Mouse (Mus musculus): Measurements from ENCODE around the gene Aqp3. TPM values are rescaled to one million over a fixed set of nuclear protein-coding genes. Genes with fewer than 3 reads are reported as not detected.

The Aqp3 gene
- polyA plus RNA-seq, 2 experiments = 36.6 to 56.2 TPM

DNA sequence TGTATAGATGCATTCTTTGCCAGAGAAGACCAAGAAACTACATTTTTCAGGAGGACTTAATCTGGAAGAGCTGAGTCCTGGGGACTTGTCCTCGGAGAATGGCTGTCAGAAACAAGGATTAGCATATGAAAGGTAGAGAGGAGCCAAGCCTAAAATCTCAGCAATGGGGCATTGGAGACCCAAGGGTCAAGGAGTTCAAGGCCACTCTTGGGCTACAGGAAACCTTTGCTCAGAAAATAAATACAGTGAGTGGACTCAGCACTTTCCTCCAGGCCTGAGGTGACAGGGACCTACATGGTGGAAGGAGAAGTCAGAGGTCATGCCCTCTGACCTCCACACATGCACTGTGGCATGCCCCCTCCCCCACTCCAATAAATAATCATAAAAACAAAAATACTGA, 3.0 kb upstream of the Aqp3 start:
- 74% methylated on average over 1 of the region's 1 CpGs for WGBS
- no peak overlapping the region for H3K27ac ChIP-seq (replicated peaks; ENCODE audit: low read depth, low read length)
- ATAC-seq (ENCODE audit: low FRiP score, low read depth) (no peak), DNase-seq (ENCODE audit: low spot score) (no peak)
- no peak overlapping the region for H3K4me3 ChIP-seq (replicated peaks; ENCODE audit: low read length)
- no peak overlapping the region for H3K9ac ChIP-seq (ENCODE audit: low read depth, low read length, severe bottlenecking)
- no peaks in the 10 kb centered on the region for H3K9me3 ChIP-seq (ENCODE audit: control insufficient read depth, low read length)
- H3K27me3 ChIP-seq (ENCODE audit: control insufficient read depth, insufficient read depth, low read length) = peaks cover 20% of the 10 kb centered on the region
- H3K4me2 ChIP-seq (replicated peaks; ENCODE audit: low read depth, low read length, severe bottlenecking) = no peak overlapping the region
- H3K4me1 ChIP-seq (ENCODE audit: control insufficient read depth, insufficient read depth, low read length) = peaks cover 10% of the 10 kb centered on the region; the same call in 1 of the 2 replicates
- no peak for TF ChIP-seq POLR2A (IDR thresholded peaks at IDR 0.05; ENCODE audit: borderline replicate concordance, extremely low read depth, insufficient read depth, insufficient read length)
- no peaks in the 10 kb centered on the region for H3K36me3 ChIP-seq (ENCODE audit: control insufficient read depth, insufficient read depth, low read length)

DNA sequence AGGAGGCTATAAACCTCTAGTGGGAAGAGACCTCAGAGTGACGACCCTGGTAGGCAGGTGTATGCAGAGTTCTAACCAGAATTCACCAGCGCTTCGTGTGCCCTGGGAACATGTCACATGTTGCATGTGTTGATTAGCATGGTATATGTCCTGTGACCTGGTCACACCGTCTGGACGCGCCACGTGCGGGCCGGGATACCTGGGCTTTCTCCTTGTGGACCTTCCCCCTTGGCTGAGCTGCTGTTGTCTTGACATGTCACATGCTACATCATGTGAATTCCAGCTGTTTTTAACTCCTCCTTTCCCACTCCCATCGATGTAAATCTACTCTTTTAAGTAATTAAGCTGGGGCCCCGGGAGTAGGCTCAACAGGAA, 581 bp upstream of the Aqp3 start:
- 17% methylated on average over 11 of the region's 11 CpGs for WGBS
- no peaks in the 10 kb centered on the region for H3K36me3 ChIP-seq (ENCODE audit: control insufficient read depth, insufficient read depth, low read length)
- H3K9me3 ChIP-seq (ENCODE audit: control insufficient read depth, low read length) = no peaks in the 10 kb centered on the region
- peaks cover 20% of the 10 kb centered on the region for H3K27me3 ChIP-seq (ENCODE audit: control insufficient read depth, insufficient read depth, low read length)
- H3K27ac ChIP-seq (replicated peaks; ENCODE audit: low read depth, low read length) = no peak overlapping the region
- peak overlapping the region; percentile 90 for H3K4me2 ChIP-seq (replicated peaks; ENCODE audit: low read depth, low read length, severe bottlenecking)
- H3K4me3 ChIP-seq (replicated peaks; ENCODE audit: low read length) = peak overlapping the region; percentile 39
- DNase-seq (ENCODE audit: low spot score) (no peak), ATAC-seq (ENCODE audit: low FRiP score, low read depth) (no peak)
- no peak for TF ChIP-seq POLR2A (IDR thresholded peaks at IDR 0.05; ENCODE audit: borderline replicate concordance, extremely low read depth, insufficient read depth, insufficient read length)
- no peak overlapping the region for H3K9ac ChIP-seq (ENCODE audit: low read depth, low read length, severe bottlenecking)
- H3K4me1 ChIP-seq (ENCODE audit: control insufficient read depth, insufficient read depth, low read length) = peaks cover 12% of the 10 kb centered on the region; the same call in 1 of the 2 replicates

DNA sequence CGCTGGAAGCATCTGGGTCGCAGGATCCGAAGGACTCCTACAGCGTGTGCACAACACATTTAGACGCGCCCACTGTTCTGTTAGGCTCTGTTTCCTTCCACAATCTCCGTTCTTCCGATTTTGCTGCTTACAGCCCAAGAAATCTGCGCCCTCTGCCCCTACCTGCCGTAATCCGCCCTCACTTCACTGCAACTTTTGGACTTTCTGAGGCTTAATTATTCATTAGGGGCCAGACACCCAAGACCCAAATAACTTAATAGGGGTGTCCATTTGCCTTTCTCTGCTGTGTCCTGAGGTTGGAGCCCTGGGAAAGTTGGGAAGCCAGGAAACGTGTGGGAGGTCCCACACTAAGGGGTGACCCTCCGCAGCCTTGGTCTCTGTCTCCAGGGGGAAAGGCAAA, 602 bp downstream of the Aqp3 start:
- no peak for DNase-seq (ENCODE audit: low spot score)
- 50% methylated on average over 11 of the region's 13 CpGs for WGBS
- Histone ChIP-seq H3K9ac (ENCODE audit: low read depth, low read length, severe bottlenecking) (0 out of 2 replicates have a peak overlapping the region, but pooled peaks have one; percentile 43), H3K4me3 (replicated peaks; ENCODE audit: low read length) (peak overlapping the region; percentile 39), H3K27me3 (ENCODE audit: control insufficient read depth, insufficient read depth, low read length) (peaks cover 20% of the 10 kb centered on the region), H3K36me3 (ENCODE audit: control insufficient read depth, insufficient read depth, low read length) (no peaks in the 10 kb centered on the region), H3K27ac (replicated peaks; ENCODE audit: low read depth, low read length) (no peak overlapping the region), H3K4me1 (ENCODE audit: control insufficient read depth, insufficient read depth, low read length) (peaks cover 12% of the 10 kb centered on the region; the same call in 1 of the 2 replicates), H3K4me2 (replicated peaks; ENCODE audit: low read depth, low read length, severe bottlenecking) (peak overlapping the region; percentile 90), H3K9me3 (ENCODE audit: control insufficient read depth, low read length) (no peaks in the 10 kb centered on the region)
- TF ChIP-seq POLR2A (IDR thresholded peaks at IDR 0.05; ENCODE audit: borderline replicate concordance, extremely low read depth, insufficient read depth, insufficient read length) = no peak
- ATAC-seq (ENCODE audit: low FRiP score, low read depth) = no peak

DNA sequence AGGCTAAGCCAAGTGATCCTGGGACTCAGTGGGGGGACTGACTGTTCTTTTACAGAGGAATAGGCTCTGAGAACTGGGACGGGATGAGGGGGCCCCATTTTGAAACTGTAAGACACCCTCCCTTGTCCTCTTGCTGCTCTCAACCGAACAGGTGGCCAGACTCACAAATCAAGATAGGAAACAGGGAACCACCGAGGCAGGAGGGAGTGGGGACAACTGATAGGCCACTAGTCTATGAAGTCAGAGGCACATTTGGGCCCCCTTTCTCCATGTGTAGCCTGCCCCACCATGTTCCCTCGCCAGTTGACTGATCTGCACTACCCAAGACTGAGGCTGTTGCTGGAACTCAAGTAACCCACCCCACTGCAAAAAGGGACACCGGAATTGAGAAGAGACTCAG, 1.2 kb downstream of the Aqp3 start:
- WGBS = 68% methylated on average over 5 of the region's 5 CpGs
- no peak overlapping the region for H3K4me3 ChIP-seq (replicated peaks; ENCODE audit: low read length)
- DNase-seq (ENCODE audit: low spot score) (no peak), ATAC-seq (ENCODE audit: low FRiP score, low read depth) (no peak)
- TF ChIP-seq POLR2A (IDR thresholded peaks at IDR 0.05; ENCODE audit: borderline replicate concordance, extremely low read depth, insufficient read depth, insufficient read length) = no peak
- H3K27ac ChIP-seq (replicated peaks; ENCODE audit: low read depth, low read length) = no peak overlapping the region
- peaks cover 20% of the 10 kb centered on the region for H3K27me3 ChIP-seq (ENCODE audit: control insufficient read depth, insufficient read depth, low read length)
- H3K4me1 ChIP-seq (ENCODE audit: control insufficient read depth, insufficient read depth, low read length) = peaks cover 16% of the 10 kb centered on the region
- no peak overlapping the region for H3K9ac ChIP-seq (ENCODE audit: low read depth, low read length, severe bottlenecking)
- no peaks in the 10 kb centered on the region for H3K9me3 ChIP-seq (ENCODE audit: control insufficient read depth, low read length)
- peak overlapping the region; percentile 90; the same call in 1 of the 2 replicates for H3K4me2 ChIP-seq (replicated peaks; ENCODE audit: low read depth, low read length, severe bottlenecking)
- H3K36me3 ChIP-seq (ENCODE audit: control insufficient read depth, insufficient read depth, low read length) = no peaks in the 10 kb centered on the region

DNA sequence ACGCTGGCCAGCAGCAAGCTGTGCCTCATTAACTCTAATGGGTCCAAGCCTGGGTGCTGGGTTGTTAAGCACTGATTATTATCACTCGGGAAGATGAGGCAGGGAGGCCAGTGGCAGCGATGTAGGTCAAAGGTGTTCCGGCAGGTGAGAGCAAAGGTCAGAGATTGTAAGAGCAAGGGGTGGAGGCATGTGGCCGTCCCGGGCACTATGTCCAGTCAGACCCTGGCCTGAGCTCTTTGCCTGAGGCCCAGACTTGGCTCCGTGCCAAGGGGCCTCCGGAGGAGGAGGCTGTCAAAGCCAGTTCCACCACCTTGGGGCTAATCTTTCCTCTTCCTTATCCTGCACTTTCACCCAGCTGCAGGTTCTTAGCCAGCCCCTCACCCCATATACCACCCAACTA, 1.8 kb downstream of the Aqp3 start:
- no peak overlapping the region for H3K9ac ChIP-seq (ENCODE audit: low read depth, low read length, severe bottlenecking)
- WGBS = 30% methylated on average over 8 of the region's 8 CpGs
- peaks cover 21% of the 10 kb centered on the region for H3K4me1 ChIP-seq (ENCODE audit: control insufficient read depth, insufficient read depth, low read length)
- H3K9me3 ChIP-seq (ENCODE audit: control insufficient read depth, low read length) = no peaks in the 10 kb centered on the region
- ATAC-seq (ENCODE audit: low FRiP score, low read depth) (no peak), DNase-seq (ENCODE audit: low spot score) (no peak)
- no peak overlapping the region for H3K27ac ChIP-seq (replicated peaks; ENCODE audit: low read depth, low read length)
- H3K27me3 ChIP-seq (ENCODE audit: control insufficient read depth, insufficient read depth, low read length) = peaks cover 20% of the 10 kb centered on the region
- H3K36me3 ChIP-seq (ENCODE audit: control insufficient read depth, insufficient read depth, low read length) = no peaks in the 10 kb centered on the region
- H3K4me2 ChIP-seq (replicated peaks; ENCODE audit: low read depth, low read length, severe bottlenecking) = no peak overlapping the region
- TF ChIP-seq POLR2A (IDR thresholded peaks at IDR 0.05; ENCODE audit: borderline replicate concordance, extremely low read depth, insufficient read depth, insufficient read length) = no peak
- no peak overlapping the region for H3K4me3 ChIP-seq (replicated peaks; ENCODE audit: low read length)

DNA sequence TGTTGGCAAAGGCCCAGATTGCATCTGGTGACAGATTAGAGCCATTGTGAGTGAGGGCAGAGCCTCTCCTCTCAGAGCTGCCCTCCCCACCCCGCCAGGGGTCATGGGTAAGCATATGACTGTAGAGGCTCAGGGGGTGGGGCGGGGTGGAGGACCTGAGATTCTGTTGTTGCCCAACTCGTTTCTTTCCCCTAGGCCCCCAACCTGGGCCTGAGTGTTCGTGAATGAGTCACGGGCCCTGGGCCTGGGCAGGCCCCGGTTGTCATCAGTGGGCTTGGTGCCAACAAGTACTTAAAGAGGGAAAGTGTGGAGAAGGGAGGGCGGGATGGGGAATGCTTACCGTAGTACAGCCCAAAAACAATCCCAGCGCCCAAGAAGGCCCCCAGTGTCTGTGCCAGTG, 3.6 kb downstream of the Aqp3 start:
- no peak overlapping the region for H3K4me2 ChIP-seq (replicated peaks; ENCODE audit: low read depth, low read length, severe bottlenecking)
- WGBS = 64% methylated on average over 9 of the region's 9 CpGs
- H3K4me3 ChIP-seq (replicated peaks; ENCODE audit: low read length) = no peak overlapping the region
- H3K9me3 ChIP-seq (ENCODE audit: control insufficient read depth, low read length) = no peaks in the 10 kb centered on the region
- peaks cover 21% of the 10 kb centered on the region for H3K4me1 ChIP-seq (ENCODE audit: control insufficient read depth, insufficient read depth, low read length)
- H3K9ac ChIP-seq (ENCODE audit: low read depth, low read length, severe bottlenecking) = no peak overlapping the region
- no peaks in the 10 kb centered on the region for H3K36me3 ChIP-seq (ENCODE audit: control insufficient read depth, insufficient read depth, low read length)
- H3K27ac ChIP-seq (replicated peaks; ENCODE audit: low read depth, low read length) = no peak overlapping the region
- DNase-seq (ENCODE audit: low spot score) (peak; percentile 60), ATAC-seq (ENCODE audit: low FRiP score, low read depth) (no peak)
- TF ChIP-seq POLR2A (IDR thresholded peaks at IDR 0.05; ENCODE audit: borderline replicate concordance, extremely low read depth, insufficient read depth, insufficient read length) = no peak
- peaks cover 20% of the 10 kb centered on the region for H3K27me3 ChIP-seq (ENCODE audit: control insufficient read depth, insufficient read depth, low read length)

Data from limb, embryonic 14.5 days (tissue).